Mouse (Mus musculus): Measurements from ENCODE around the gene Tgds. TPM values are rescaled to one million over a fixed set of nuclear protein-coding genes. Genes with fewer than 3 reads are reported as not detected.
"Not testable (repeated sequence)": the region's sequence is repeated elsewhere in the genome, so short reads cannot be mapped to it uniquely, and the experiment has no call there.

The Tgds gene
- polyA plus RNA-seq, 1 experiment: 34.5 TPM

DNA sequence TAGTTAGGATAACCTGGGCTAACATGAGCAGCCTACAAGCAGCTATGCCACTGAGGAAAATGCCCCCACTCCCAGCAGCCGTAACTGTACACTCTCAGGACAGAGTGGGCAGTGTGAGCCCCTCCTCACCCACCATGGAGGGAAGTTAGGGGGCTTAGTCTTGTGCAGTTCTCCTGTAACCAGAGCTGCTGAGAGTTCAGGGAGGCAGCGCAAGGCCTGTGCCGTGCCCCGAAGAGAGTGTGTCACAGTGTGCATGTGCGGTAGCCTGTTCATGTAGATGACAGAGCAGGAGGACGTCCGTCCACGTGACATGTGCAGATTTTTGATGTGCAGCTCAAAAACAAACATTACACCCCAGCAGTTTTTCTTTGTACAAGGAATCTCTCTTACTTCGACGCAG is 24.2 kb upstream of the Tgds start:
- TF ChIP-seq EP300 (IDR thresholded peaks at IDR 0.05; ENCODE audit: insufficient read depth, low read depth, low read length): no peak
- no peak for TF ChIP-seq POLR2A (IDR thresholded peaks at IDR 0.05; ENCODE audit: insufficient read depth, low read length)
- TF ChIP-seq CTCF (IDR thresholded peaks at IDR 0.05; ENCODE audit: low read depth, low read length): no peak
- no peak overlapping the region for H3K27ac ChIP-seq (ENCODE audit: insufficient read depth, low read length)
- H3K4me1 ChIP-seq (ENCODE audit: control insufficient read depth, insufficient read depth, low read length): no peaks in the 10 kb centered on the region
- H3K9ac ChIP-seq (ENCODE audit: low read depth, poor library complexity, severe bottlenecking): no peak overlapping the region
- H3K36me3 ChIP-seq (ENCODE audit: control insufficient read depth, insufficient read depth, low read length, poor library complexity, severe bottlenecking): peaks cover 5% of the 10 kb centered on the region; the same call in 1 of the 2 replicates
- no peaks in the 10 kb centered on the region for H3K27me3 ChIP-seq (ENCODE audit: control insufficient read depth, insufficient read depth, low read length, poor library complexity, severe bottlenecking)
- no peaks in the 10 kb centered on the region for H3K9me3 ChIP-seq (replicated peaks; ENCODE audit: control insufficient read depth, insufficient read depth, low read length, poor library complexity, severe bottlenecking)
- no peak overlapping the region for H3K4me3 ChIP-seq (ENCODE audit: low read depth, low read length)

- H3K36me3 ChIP-seq (ENCODE audit: control insufficient read depth, insufficient read depth, low read length, poor library complexity, severe bottlenecking): not testable (repeated sequence)
Measured at GRCm38 (mm10) chr14:118156056-118156455, 23.5 kb upstream of the Tgds start.

DNA sequence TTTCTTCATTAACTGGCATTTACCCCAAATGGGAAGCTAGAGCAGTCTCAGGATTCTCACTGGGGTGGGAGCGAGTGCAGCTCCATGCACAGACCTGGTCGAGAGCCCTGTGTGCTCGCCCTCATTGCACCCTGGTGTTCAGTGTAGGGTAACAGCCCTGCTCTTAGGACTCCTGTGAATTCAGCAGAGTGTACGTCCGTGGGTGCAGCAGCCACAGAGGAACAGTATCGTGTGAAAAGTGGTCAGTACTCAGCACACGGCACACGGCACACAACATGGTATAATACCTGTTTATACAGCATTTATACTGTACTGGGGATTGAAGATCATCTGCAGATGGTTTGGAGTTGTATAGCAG is 19.7 kb upstream of the Tgds start:
- no peaks in the 10 kb centered on the region for H3K36me3 ChIP-seq (ENCODE audit: control insufficient read depth, insufficient read depth, low read length, poor library complexity, severe bottlenecking)
- TF ChIP-seq POLR2A (IDR thresholded peaks at IDR 0.05; ENCODE audit: insufficient read depth, low read length) (no peak), EP300 (IDR thresholded peaks at IDR 0.05; ENCODE audit: insufficient read depth, low read depth, low read length) (no peak), CTCF (IDR thresholded peaks at IDR 0.05; ENCODE audit: low read depth, low read length) (no peak)

More at GRCm38 (mm10) chr14:118156056-118156455, 23.5 kb upstream of the Tgds start:
- H3K4me1 ChIP-seq (ENCODE audit: control insufficient read depth, insufficient read depth, low read length); H3K27me3 ChIP-seq (ENCODE audit: control insufficient read depth, insufficient read depth, low read length, poor library complexity, severe bottlenecking); H3K27ac ChIP-seq (ENCODE audit: insufficient read depth, low read length); H3K9me3 ChIP-seq (replicated peaks; ENCODE audit: control insufficient read depth, insufficient read depth, low read length, poor library complexity, severe bottlenecking); H3K9ac ChIP-seq (ENCODE audit: low read depth, poor library complexity, severe bottlenecking); H3K4me3 ChIP-seq (ENCODE audit: low read depth, low read length): not testable (repeated sequence)

DNA sequence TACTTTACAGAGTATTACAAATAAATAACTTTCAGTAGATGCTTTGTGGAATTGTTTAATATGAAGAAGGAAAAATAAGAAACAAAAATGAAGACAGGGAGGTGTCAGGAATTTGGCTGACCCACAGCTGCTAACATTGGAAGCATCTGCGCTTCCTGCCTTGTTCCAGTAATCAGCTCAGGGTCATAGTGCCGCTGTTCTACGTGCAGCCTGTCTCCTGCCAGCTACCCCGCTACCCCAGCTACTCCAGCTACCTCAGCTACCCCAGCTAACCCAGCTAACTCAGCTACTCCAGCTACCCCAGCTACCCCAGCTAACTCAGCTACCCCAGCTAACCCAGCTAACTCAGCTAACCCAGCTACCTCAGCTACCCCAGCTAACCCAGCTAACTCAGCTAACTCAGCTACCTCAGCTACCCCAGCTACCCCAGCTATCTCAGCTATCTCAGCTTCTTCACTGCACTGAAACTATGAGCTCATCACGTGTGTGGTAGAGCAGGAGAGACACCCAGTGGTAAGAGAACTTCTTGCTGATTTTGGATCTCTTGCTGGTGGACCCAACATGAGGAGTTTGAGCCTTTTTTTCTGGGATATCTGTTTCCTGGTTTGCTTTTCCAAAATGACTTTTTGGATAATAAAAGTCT is 19.2 kb upstream of the Tgds start:
- TF ChIP-seq CTCF (IDR thresholded peaks at IDR 0.05; ENCODE audit: low read depth, low read length) (no peak), POLR2A (IDR thresholded peaks at IDR 0.05; ENCODE audit: insufficient read depth, low read length) (no peak), EP300 (IDR thresholded peaks at IDR 0.05; ENCODE audit: insufficient read depth, low read depth, low read length) (no peak)
- Histone ChIP-seq H3K27me3 (ENCODE audit: control insufficient read depth, insufficient read depth, low read length, poor library complexity, severe bottlenecking) (no peaks in the 10 kb centered on the region), H3K9ac (ENCODE audit: low read depth, poor library complexity, severe bottlenecking) (no peak overlapping the region), H3K4me3 (ENCODE audit: low read depth, low read length) (no peak overlapping the region), H3K4me1 (ENCODE audit: control insufficient read depth, insufficient read depth, low read length) (no peaks in the 10 kb centered on the region), H3K9me3 (replicated peaks; ENCODE audit: control insufficient read depth, insufficient read depth, low read length, poor library complexity, severe bottlenecking) (no peaks in the 10 kb centered on the region), H3K27ac (ENCODE audit: insufficient read depth, low read length) (no peak overlapping the region), H3K36me3 (ENCODE audit: control insufficient read depth, insufficient read depth, low read length, poor library complexity, severe bottlenecking) (no peaks in the 10 kb centered on the region)

More for the DNA sequence above, 19.7 kb upstream of the Tgds start:
- Histone ChIP-seq H3K27me3 (ENCODE audit: control insufficient read depth, insufficient read depth, low read length, poor library complexity, severe bottlenecking) (no peaks in the 10 kb centered on the region), H3K4me3 (ENCODE audit: low read depth, low read length) (no peak overlapping the region), H3K9me3 (replicated peaks; ENCODE audit: control insufficient read depth, insufficient read depth, low read length, poor library complexity, severe bottlenecking) (no peaks in the 10 kb centered on the region), H3K9ac (ENCODE audit: low read depth, poor library complexity, severe bottlenecking) (no peak overlapping the region), H3K4me1 (ENCODE audit: control insufficient read depth, insufficient read depth, low read length) (no peaks in the 10 kb centered on the region), H3K27ac (ENCODE audit: insufficient read depth, low read length) (no peak overlapping the region)

DNA sequence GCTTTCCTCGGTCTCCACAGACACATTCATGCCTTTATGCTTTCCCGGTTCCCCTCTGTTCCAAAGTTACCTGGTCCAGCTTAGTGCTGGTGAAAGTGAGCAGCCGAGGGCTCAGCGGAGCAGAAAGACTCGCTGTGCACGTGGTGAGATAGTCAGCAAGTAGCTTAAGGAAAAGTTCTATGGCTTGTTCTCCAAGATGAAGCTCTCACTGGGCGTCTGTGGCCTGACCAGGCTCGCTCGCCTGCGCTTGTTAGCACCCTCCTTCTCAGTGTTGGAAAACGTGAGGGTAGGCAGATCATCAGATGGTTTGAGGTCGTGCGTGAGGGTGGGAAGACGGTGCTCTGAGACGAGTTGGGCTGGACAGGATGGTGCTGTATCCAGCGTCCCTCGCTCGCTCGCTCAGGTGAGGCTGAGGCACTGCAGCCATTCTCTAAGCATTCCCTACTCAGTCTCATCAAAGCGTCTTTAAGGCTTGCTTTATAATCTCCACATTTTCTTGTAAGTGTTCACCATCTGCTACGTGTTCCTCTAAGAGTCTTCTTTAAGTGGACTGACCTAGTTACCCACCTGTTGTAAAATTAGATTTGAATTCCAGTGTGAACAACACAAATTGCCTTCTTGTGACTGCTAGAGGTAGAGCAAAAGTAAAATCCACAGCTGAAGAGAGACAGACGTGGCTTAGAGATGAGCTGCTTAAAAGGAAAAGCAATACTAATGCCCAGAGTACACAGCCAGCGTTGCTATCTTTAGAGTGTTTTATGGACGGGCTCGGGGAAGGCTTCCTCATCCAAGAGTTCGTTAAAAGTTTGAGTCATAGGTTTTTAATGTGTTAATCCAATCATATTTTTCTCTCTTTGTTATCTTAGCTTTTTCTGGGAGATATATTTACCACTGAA is 18.3 kb upstream of the Tgds start:
- Histone ChIP-seq H3K4me1 (ENCODE audit: control insufficient read depth, insufficient read depth, low read length) (no peaks in the 10 kb centered on the region), H3K27me3 (ENCODE audit: control insufficient read depth, insufficient read depth, low read length, poor library complexity, severe bottlenecking) (no peaks in the 10 kb centered on the region), H3K27ac (ENCODE audit: insufficient read depth, low read length) (no peak overlapping the region), H3K4me3 (ENCODE audit: low read depth, low read length) (no peak overlapping the region), H3K9ac (ENCODE audit: low read depth, poor library complexity, severe bottlenecking) (no peak overlapping the region), H3K36me3 (ENCODE audit: control insufficient read depth, insufficient read depth, low read length, poor library complexity, severe bottlenecking) (no peaks in the 10 kb centered on the region), H3K9me3 (replicated peaks; ENCODE audit: control insufficient read depth, insufficient read depth, low read length, poor library complexity, severe bottlenecking) (no peaks in the 10 kb centered on the region)
- no peak for TF ChIP-seq CTCF (IDR thresholded peaks at IDR 0.05; ENCODE audit: low read depth, low read length)
- no peak for TF ChIP-seq POLR2A (IDR thresholded peaks at IDR 0.05; ENCODE audit: insufficient read depth, low read length)
- no peak for TF ChIP-seq EP300 (IDR thresholded peaks at IDR 0.05; ENCODE audit: insufficient read depth, low read depth, low read length)

DNA sequence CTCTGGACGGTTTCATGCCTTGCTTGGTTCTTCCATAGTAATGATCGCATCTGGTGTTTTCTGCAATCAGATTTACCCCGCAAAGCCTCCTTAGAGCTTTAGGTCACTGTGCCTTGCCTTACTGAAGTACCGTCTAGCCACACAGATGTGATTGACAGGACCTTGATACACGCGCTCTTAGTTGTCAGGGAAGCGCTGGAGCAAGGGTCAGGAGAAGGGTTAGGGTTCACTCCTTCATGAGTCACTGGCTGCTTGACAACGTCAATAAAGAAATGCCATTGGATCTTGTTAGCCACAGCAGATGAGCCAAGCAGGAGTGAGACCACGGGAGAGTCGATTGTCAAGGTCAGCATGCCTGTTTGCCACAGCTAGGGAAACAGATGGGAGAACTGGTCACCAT is 16.0 kb upstream of the Tgds start:
- no peaks in the 10 kb centered on the region for H3K27me3 ChIP-seq (ENCODE audit: control insufficient read depth, insufficient read depth, low read length, poor library complexity, severe bottlenecking)
- H3K36me3 ChIP-seq (ENCODE audit: control insufficient read depth, insufficient read depth, low read length, poor library complexity, severe bottlenecking): no peaks in the 10 kb centered on the region
- no peaks in the 10 kb centered on the region for H3K9me3 ChIP-seq (replicated peaks; ENCODE audit: control insufficient read depth, insufficient read depth, low read length, poor library complexity, severe bottlenecking)
- no peak overlapping the region for H3K27ac ChIP-seq (ENCODE audit: insufficient read depth, low read length)
- TF ChIP-seq CTCF (IDR thresholded peaks at IDR 0.05; ENCODE audit: low read depth, low read length) (no peak), EP300 (IDR thresholded peaks at IDR 0.05; ENCODE audit: insufficient read depth, low read depth, low read length) (no peak), POLR2A (IDR thresholded peaks at IDR 0.05; ENCODE audit: insufficient read depth, low read length) (no peak)
- no peaks in the 10 kb centered on the region for H3K4me1 ChIP-seq (ENCODE audit: control insufficient read depth, insufficient read depth, low read length)
- no peak overlapping the region for H3K9ac ChIP-seq (ENCODE audit: low read depth, poor library complexity, severe bottlenecking)
- no peak overlapping the region for H3K4me3 ChIP-seq (ENCODE audit: low read depth, low read length)
